Mouse (Mus musculus) myocyte (in vitro differentiated cells): Measurements from ENCODE around the gene Scyl1. TPM values are rescaled to one million over a fixed set of nuclear protein-coding genes. Genes with fewer than 3 reads are reported as not detected.

Experiments
- H3K27me3 ChIP-seq: one replicate; pipeline ENCODE4 v1.6.1; 2011; ENCODE audit not compliant: control insufficient read depth, insufficient read depth, insufficient read length
- H3K36me3 ChIP-seq: one replicate; pipeline ENCODE4 v1.6.1; 2011; ENCODE audit not compliant: control insufficient read depth, insufficient read depth
- H3K4me2 ChIP-seq: one replicate; pipeline ENCODE4 v1.6.1; 2011; ENCODE audit warnings: low read depth, control low read depth
- H3K4me3 ChIP-seq: one replicate; pipeline ENCODE4 v1.5.1; 2011; ENCODE audit warnings: mild to moderate bottlenecking, control low read depth, moderate library complexity
- H3K79me2 ChIP-seq: one replicate; pipeline ENCODE4 v1.6.1; 2011; ENCODE audit not compliant: control insufficient read depth, insufficient read depth
- H3ac ChIP-seq: one replicate; pipeline ENCODE4 v1.6.1; 2011; ENCODE audit not compliant: control insufficient read depth, insufficient read length
- CEBPB ChIP-seq: IDR thresholded peaks from 2 replicates; pipeline ENCODE4 v1.6.1; 2011; ENCODE audit warnings: mild to moderate bottlenecking, moderate library complexity; ENCODE audit not compliant: poor library complexity, insufficient read depth, severe bottlenecking
- E2F4 ChIP-seq: IDR thresholded peaks from one replicate; pipeline ENCODE4 v1.6.1; 2011; ENCODE audit warnings: mild to moderate bottlenecking, control low read depth, moderate library complexity; ENCODE audit not compliant: insufficient read depth
- MAX ChIP-seq: IDR thresholded peaks from one replicate; pipeline ENCODE4 v1.6.1; 2011; ENCODE audit warnings: low read depth, mild to moderate bottlenecking, control low read depth
- MYOD1 ChIP-seq, 3 experiments: IDR thresholded peaks; one replicate each; pipeline ENCODE4 v1.6.1; 2011; ENCODE audit warnings: control low read depth in 2 of 3, low read depth in 2 of 3, mild to moderate bottlenecking in 2 of 3, moderate library complexity in 1 of 3; ENCODE audit not compliant: insufficient read length in 2 of 3, control insufficient read depth in 1 of 3
- MYOG ChIP-seq, 3 experiments: IDR thresholded peaks; one replicate each; pipeline ENCODE4 v1.6.1; 2011; ENCODE audit warnings: control low read depth in 2 of 3, low read depth in 2 of 3, mild to moderate bottlenecking in 2 of 3; ENCODE audit not compliant: insufficient read length in 2 of 3, control insufficient read depth in 1 of 3, insufficient read depth in 1 of 3
- POLR2A ChIP-seq: IDR thresholded peaks from one replicate; pipeline ENCODE4 v1.6.1; 2011; ENCODE audit warnings: low read depth, mild to moderate bottlenecking, control low read depth, moderate library complexity; ENCODE audit not compliant: insufficient read length
- POLR2AphosphoS2 ChIP-seq: IDR thresholded peaks from one replicate; pipeline ENCODE4 v1.6.1; 2011; ENCODE audit warnings: low read depth, control low read depth; ENCODE audit not compliant: insufficient read length
- REST ChIP-seq: IDR thresholded peaks from one replicate; pipeline ENCODE4 v1.6.1; 2011; ENCODE audit warnings: mild to moderate bottlenecking, control low read depth, moderate library complexity; ENCODE audit not compliant: insufficient read depth, insufficient read length
- SRF ChIP-seq: IDR thresholded peaks from one replicate; pipeline ENCODE4 v1.6.1; 2011; ENCODE audit warnings: low read depth; ENCODE audit not compliant: control insufficient read depth, insufficient read length
- TCF12 ChIP-seq: IDR thresholded peaks from one replicate; pipeline ENCODE4 v1.6.1; 2011; ENCODE audit warnings: mild to moderate bottlenecking, control low read depth; ENCODE audit not compliant: poor library complexity, insufficient read depth, severe bottlenecking
- TCF3 ChIP-seq: IDR thresholded peaks from one replicate; pipeline ENCODE4 v1.6.1; 2011; ENCODE audit warnings: low read depth, control low read depth; ENCODE audit not compliant: insufficient read length
- USF1 ChIP-seq: IDR thresholded peaks from one replicate; pipeline ENCODE4 v1.6.1; 2011; ENCODE audit warnings: low read depth, mild to moderate bottlenecking, control low read depth, moderate library complexity
- polyA plus RNA-seq: library from polyadenylated mRNA; unstranded; fragments of >200 nt; fragmentation: generic; extraction: Trizol; gene quantifications from one replicate; pipeline ENCODE4 v1.2.1, GENCODE M21; 2012; ENCODE audit warnings: missing spikeins

Gene Scyl1
- polyA plus RNA-seq, 1 experiment: 73.5 TPM

- H3K4me3 ChIP-seq: no peak overlapping the region
- no peak overlapping the region for H3ac ChIP-seq
- H3K79me2 ChIP-seq: peaks cover 50% of the 10 kb centered on the region
- TF ChIP-seq REST (no peak), POLR2AphosphoS2 (no peak), MYOD1 (IDR thresholded peaks at IDR 0.05; ENCODE audit: control insufficient read depth in 1 of 3, insufficient read length in 2 of 3, low read depth in 2 of 3) (no peak), MYOG (IDR thresholded peaks at IDR 0.05; ENCODE audit: control insufficient read depth in 1 of 3, insufficient read depth in 1 of 3, insufficient read length in 2 of 3, low read depth in 2 of 3) (no peak), MAX (no peak), POLR2A (no peak), USF1 (no peak), E2F4 (no peak), TCF12 (no peak), TCF3 (no peak), CEBPB (no peak), SRF (no peak)
- peak overlapping the region; percentile 100 for H3K4me2 ChIP-seq
- H3K36me3 ChIP-seq: peaks cover 51% of the 10 kb centered on the region
- no peaks in the 10 kb centered on the region for H3K27me3 ChIP-seq
Measured at GRCm38 (mm10) chr19:5722848-5723425, 48.3 kb downstream of the Scyl1 start.

- Histone ChIP-seq H3K36me3 (peaks cover 61% of the 10 kb centered on the region), H3K27me3 (no peaks in the 10 kb centered on the region), H3K4me2 (no peak overlapping the region), H3ac (no peak overlapping the region), H3K79me2 (peaks cover 33% of the 10 kb centered on the region), H3K4me3 (no peak overlapping the region)
- no peak for TF ChIP-seq USF1
- no peak for TF ChIP-seq TCF3
- TF ChIP-seq REST: no peak
- no peak for TF ChIP-seq CEBPB
- TF ChIP-seq POLR2AphosphoS2: no peak
- no peak for TF ChIP-seq MYOG (IDR thresholded peaks at IDR 0.05; ENCODE audit: control insufficient read depth in 1 of 3, insufficient read depth in 1 of 3, insufficient read length in 2 of 3, low read depth in 2 of 3)
- no peak for TF ChIP-seq POLR2A
- no peak for TF ChIP-seq SRF
- TF ChIP-seq MYOD1 (IDR thresholded peaks at IDR 0.05; ENCODE audit: control insufficient read depth in 1 of 3, insufficient read length in 2 of 3, low read depth in 2 of 3): no peak
- TF ChIP-seq TCF12: no peak
- no peak for TF ChIP-seq E2F4
- TF ChIP-seq MAX: no peak
Measured at GRCm38 (mm10) chr19:5721233-5721632, 50.0 kb downstream of the Scyl1 start.

- peaks cover 27% of the 10 kb centered on the region for H3K79me2 ChIP-seq
- H3K4me3 ChIP-seq: no peak overlapping the region
- H3ac ChIP-seq: no peak overlapping the region
- peaks cover 54% of the 10 kb centered on the region for H3K36me3 ChIP-seq
- no peaks in the 10 kb centered on the region for H3K27me3 ChIP-seq
- H3K4me2 ChIP-seq: no peak overlapping the region
- peak; percentile 59 for TF ChIP-seq POLR2AphosphoS2
- TF ChIP-seq POLR2A: peak; percentile 27
- TF ChIP-seq E2F4: no peak
Measured at GRCm38 (mm10) chr19:5716955-5717354, 54.3 kb downstream of the Scyl1 start.

- Histone ChIP-seq H3K79me2 (peaks cover 27% of the 10 kb centered on the region), H3K4me3 (no peak overlapping the region), H3K27me3 (no peaks in the 10 kb centered on the region), H3K4me2 (no peak overlapping the region), H3ac (no peak overlapping the region), H3K36me3 (peaks cover 48% of the 10 kb centered on the region)
- no peak for TF ChIP-seq TCF3
- peak; percentile 54 for TF ChIP-seq POLR2AphosphoS2
- peak; percentile 43 for TF ChIP-seq POLR2A
- TF ChIP-seq USF1: no peak
Measured at GRCm38 (mm10) chr19:5715793-5716688, 55.2 kb downstream of the Scyl1 start.

GRCm38 (mm10) chr19:5713730-5714129 is 57.5 kb downstream of the Scyl1 start:
- Histone ChIP-seq H3K36me3 (peaks cover 36% of the 10 kb centered on the region), H3ac (no peak overlapping the region), H3K4me2 (peak overlapping the region; percentile 55), H3K79me2 (peaks cover 27% of the 10 kb centered on the region), H3K27me3 (no peaks in the 10 kb centered on the region), H3K4me3 (no peak overlapping the region)
- TF ChIP-seq CEBPB: no peak
- TF ChIP-seq MAX: no peak
- TF ChIP-seq USF1: no peak
- TF ChIP-seq MYOG (IDR thresholded peaks at IDR 0.05; ENCODE audit: control insufficient read depth in 1 of 3, insufficient read depth in 1 of 3, insufficient read length in 2 of 3, low read depth in 2 of 3): peak in 1 of 3 experiments; percentile 50
- no peak for TF ChIP-seq SRF
- peak; percentile 5 for TF ChIP-seq POLR2A
- no peak for TF ChIP-seq POLR2AphosphoS2
- TF ChIP-seq REST: no peak
